Mouse (Mus musculus) thymus, adult 2 months (tissue): Measurements from ENCODE around the gene Riiad1.

Experiments used
- CTCF ChIP-seq: fragments of 200-500 bp; IDR thresholded peaks from 2 replicates; pipeline ENCODE4 v1.5.1; 2012; ENCODE audit warnings: mild to moderate bottlenecking, control low read depth, low read length, moderate library complexity, borderline replicate concordance; ENCODE audit not compliant: control insufficient read depth, poor library complexity, insufficient read depth; ENCODE audit errors: extremely low read depth
- POLR2A ChIP-seq: fragments of 200-500 bp; IDR thresholded peaks from 2 replicates; pipeline ENCODE4 v1.6.1; 2012; ENCODE audit warnings: mild to moderate bottlenecking, low read length, control low read depth, moderate library complexity; ENCODE audit not compliant: control insufficient read depth, poor library complexity, insufficient read depth; ENCODE audit errors: extremely low read depth

GRCm38 (mm10) chr3:94459834-94460233 is 20.3 kb downstream of the Riiad1 start:
- TF ChIP-seq POLR2A, result no peak
- no peak for TF ChIP-seq CTCF
